ENCODE assay signal across 23 mouse cellular contexts in genomic region chr16:22239978-22240377, GRCm38 (mm10). TPM values are rescaled to one million over a fixed set of nuclear protein-coding genes. Genes with fewer than 3 reads are reported as not detected.
DNase-seq lines count a peak whose midpoint lies in the region; ATAC-seq lines count a peak whose summit lies in the region.
"Had no signal": no experiment of that assay in that cellular context is flagged by ENCODE, and none has a peak within 500 bp of the region (broad histone marks: within the 10 kb centered on the region; RNA-seq: fewer than 3 reads in every experiment).

No protein-coding gene starts in this region.

- H3K9me3 ChIP-seq in intestine, embryonic 14.5 days (ENCODE audit: control insufficient read depth, low read length), result 0 out of 2 replicates have a peak, but pooled peaks cover 3% of the 10 kb centered on the region
- no peaks in the 10 kb centered on the region for H3K9me3 ChIP-seq in intestine, embryonic 16.5 days (ENCODE audit: control insufficient read depth, low read length)
- H3K9me3 ChIP-seq in midbrain, embryonic 11.5 days (ENCODE audit: control insufficient read depth, low read length), result no peaks in the 10 kb centered on the region
- no peaks in the 10 kb centered on the region for H3K9me3 ChIP-seq in midbrain, embryonic 15.5 days
- H3K9me3 ChIP-seq: embryonic facial prominence, embryonic 15.5 days; forebrain, embryonic 10.5 days; heart, embryonic 13.5 days had no signal

- no peak overlapping the region for H3K9ac ChIP-seq in intestine, embryonic 14.5 days (ENCODE audit: low read length)
- H3K9ac ChIP-seq in intestine, embryonic 16.5 days (ENCODE audit: low read depth, low read length), result no peak overlapping the region
- no peak overlapping the region for H3K9ac ChIP-seq in midbrain, embryonic 11.5 days (ENCODE audit: low read length)
- H3K9ac ChIP-seq in midbrain, embryonic 15.5 days, result no peak overlapping the region
- H3K9ac ChIP-seq: embryonic facial prominence, embryonic 15.5 days; heart, embryonic 13.5 days; hindbrain, embryonic 12.5 days had no signal

- 93% methylated on average over 2 of the region's 2 CpGs for WGBS in intestine, embryonic 14.5 days
- WGBS in intestine, embryonic 16.5 days, result 81% methylated on average over 2 of the region's 2 CpGs
- WGBS in midbrain, embryonic 11.5 days, result 90% methylated on average over 2 of the region's 2 CpGs
- 86% methylated on average over 2 of the region's 2 CpGs for WGBS in midbrain, embryonic 15.5 days

- ATAC-seq in CD4-positive, CD25-positive, alpha-beta regulatory T cell, adult 4 months, result no peak
- 0 out of 2 replicates have a peak, but pooled peaks have one; percentile 13 for ATAC-seq in intestine, embryonic 14.5 days (replicated peaks; ENCODE audit: low FRiP score, low TSS enrichment, low read depth)
- ATAC-seq in intestine, embryonic 16.5 days, result no peak
- ATAC-seq in midbrain, embryonic 11.5 days (ENCODE audit: low FRiP score), result no peak
- no peak for ATAC-seq in midbrain, embryonic 15.5 days (replicated peaks)
- ATAC-seq: forebrain, embryonic 14.5 days had no signal

- no peaks in the 10 kb centered on the region for H3K4me1 ChIP-seq in intestine, embryonic 14.5 days (replicated peaks; ENCODE audit: control insufficient read depth, insufficient read depth, low read length)
- H3K4me1 ChIP-seq in intestine, embryonic 16.5 days (ENCODE audit: control insufficient read depth, insufficient read depth, low read length), result no peaks in the 10 kb centered on the region
- no peaks in the 10 kb centered on the region for H3K4me1 ChIP-seq in midbrain, embryonic 11.5 days (ENCODE audit: control insufficient read depth, insufficient read depth, low read length)
- no peaks in the 10 kb centered on the region for H3K4me1 ChIP-seq in midbrain, embryonic 15.5 days
- H3K4me1 ChIP-seq: embryonic facial prominence, embryonic 15.5 days; heart, embryonic 13.5 days; hindbrain, embryonic 12.5 days had no signal

- no peak overlapping the region for H3K27ac ChIP-seq in intestine, embryonic 14.5 days (ENCODE audit: low read depth)
- H3K27ac ChIP-seq in intestine, embryonic 16.5 days (ENCODE audit: low read length), result no peak overlapping the region
- no peak overlapping the region for H3K27ac ChIP-seq in midbrain, embryonic 11.5 days (ENCODE audit: low read depth, low read length)
- H3K27ac ChIP-seq in midbrain, embryonic 15.5 days, result no peak overlapping the region
- H3K27ac ChIP-seq: embryonic facial prominence, embryonic 15.5 days; forebrain, embryonic 10.5 days; heart, embryonic 13.5 days; hindbrain, embryonic 12.5 days had no signal

- DNase-seq in CD4-positive, CD25-positive, alpha-beta regulatory T cell, adult 2 months (ENCODE audit: low read depth, low spot score), result peak; percentile 5
- DNase-seq in intestine, embryonic 14.5 days (ENCODE audit: low spot score), result no peak
- DNase-seq in midbrain, embryonic 11.5 days (ENCODE audit: low spot score, missing footprints), result peak; percentile 67
- no peak for DNase-seq in right cerebral cortex, postnatal 4 days
- DNase-seq: adrenal gland, adult 8-10 months; adrenal gland, postnatal 36 days; B cell, adult 2 months; cerebellum, adult 11 months; cerebellum, adult 8-10 months; cerebellum, postnatal 14 days; embryo, embryonic 11 days; gastrocnemius, postnatal 10 days; heart, postnatal 36 days had no signal

- H3K4me2 ChIP-seq in intestine, embryonic 14.5 days (ENCODE audit: low read length), result no peak overlapping the region
- H3K4me2 ChIP-seq in intestine, embryonic 16.5 days (ENCODE audit: low read depth, low read length), result no peak overlapping the region
- H3K4me2 ChIP-seq in midbrain, embryonic 11.5 days, result no peak overlapping the region
- H3K4me2 ChIP-seq in midbrain, embryonic 15.5 days, result no peak overlapping the region
- H3K4me2 ChIP-seq: embryonic facial prominence, embryonic 15.5 days; heart, embryonic 13.5 days; hindbrain, embryonic 12.5 days had no signal

- no peaks in the 10 kb centered on the region for H3K27me3 ChIP-seq in intestine, embryonic 14.5 days (replicated peaks; ENCODE audit: control insufficient read depth, insufficient read depth, low read length)
- H3K27me3 ChIP-seq in intestine, embryonic 16.5 days (replicated peaks; ENCODE audit: control insufficient read depth, insufficient read depth, low read length), result no peaks in the 10 kb centered on the region
- H3K27me3 ChIP-seq in midbrain, embryonic 11.5 days (ENCODE audit: control insufficient read depth, insufficient read depth, low read length), result no peaks in the 10 kb centered on the region
- H3K27me3 ChIP-seq in midbrain, embryonic 15.5 days (replicated peaks), result no peaks in the 10 kb centered on the region
- H3K27me3 ChIP-seq: CH12.LX; embryonic facial prominence, embryonic 15.5 days; heart, embryonic 13.5 days; hindbrain, embryonic 12.5 days had no signal

- H3K36me3 ChIP-seq in intestine, embryonic 14.5 days (ENCODE audit: control insufficient read depth, insufficient read depth, low read length), result peaks cover 47% of the 10 kb centered on the region
- H3K36me3 ChIP-seq in intestine, embryonic 16.5 days (ENCODE audit: control insufficient read depth, insufficient read depth, low read length), result peaks cover 10% of the 10 kb centered on the region
- peaks cover 13% of the 10 kb centered on the region for H3K36me3 ChIP-seq in midbrain, embryonic 11.5 days (ENCODE audit: control insufficient read depth, insufficient read depth, low read length)
- H3K36me3 ChIP-seq in midbrain, embryonic 15.5 days (replicated peaks), result peaks cover 11% of the 10 kb centered on the region; the same call in 1 of the 2 replicates

- no peak overlapping the region for H3K4me3 ChIP-seq in intestine, embryonic 14.5 days (ENCODE audit: low read depth, low read length)
- H3K4me3 ChIP-seq in intestine, embryonic 16.5 days (ENCODE audit: low read length), result no peak overlapping the region
- no peak overlapping the region for H3K4me3 ChIP-seq in midbrain, embryonic 11.5 days (ENCODE audit: low read depth, low read length)
- no peak overlapping the region for H3K4me3 ChIP-seq in midbrain, embryonic 15.5 days
- H3K4me3 ChIP-seq: embryonic facial prominence, embryonic 15.5 days; erythroblast, embryonic 14.5 days; forebrain, embryonic 10.5 days; heart, embryonic 13.5 days; hindbrain, embryonic 12.5 days had no signal

RNA-seq across cellular contexts. Expression of gene Tra2b, which starts 25.8 kb away (rescaled TPM):
- polyA plus RNA-seq in CD4-positive, CD25-positive, alpha-beta regulatory T cell, adult 4 months (2017; shearing (Covaris generic)), result 100 to 1,000 TPM; 457 to 480 TPM
- polyA plus RNA-seq in intestine, embryonic 14.5 days (2014; fragmentation: Nextera tagmentation; extraction: Ambion mirVana), result 325 and 342 TPM in 2 replicates
- polyA plus RNA-seq in intestine, embryonic 16.5 days (2015; fragmentation: Nextera tagmentation; extraction: Ambion mirVana), result 264 and 282 TPM in 2 replicates
- 473 and 513 TPM in 2 replicates for polyA plus RNA-seq in midbrain, embryonic 11.5 days (2014; fragmentation: Nextera tagmentation; extraction: Ambion mirVana)
- polyA plus RNA-seq in midbrain, embryonic 15.5 days (2015; fragmentation: Nextera tagmentation; extraction: Ambion mirVana), result 258 and 265 TPM in 2 replicates

Comparison
In these comparisons a context has a peak if more than half of its experiments do, and no peak if none do; other contexts are left out.
1. DNase-seq: peak in CD4-positive, CD25-positive, alpha-beta regulatory T cell, adult 2 months (single experiment) and midbrain, embryonic 11.5 days (single experiment); none in intestine, embryonic 14.5 days (single experiment) and right cerebral cortex, postnatal 4 days (single experiment).